Mouse (Mus musculus) liver, embryonic 13.5 days (tissue): Measurements from ENCODE around the gene Iqschfp. TPM values are rescaled to one million over a fixed set of nuclear protein-coding genes. Genes with fewer than 3 reads are reported as not detected.

Source experiments
- ATAC-seq: fragments of 200-750 bp; cut with Nextera tagmentation; 2 replicates; pipeline ENCODE4 v1.8.0; 2017; ENCODE audit warnings: low read depth, mild to moderate bottlenecking, moderate number of reproducible peaks, moderate library complexity
- DNase-seq: peaks from one replicate; pipeline ENCODE4 v3.0.0; 2022
- H3K27ac ChIP-seq: fragments of 300-500 bp; sonication (generic); 2 replicates; pipeline ENCODE4 v1.5.1; 2015; ENCODE audit warnings: moderate library complexity, mild to moderate bottlenecking, inconsistent platforms
- H3K27me3 ChIP-seq: fragments of 300-500 bp; sonication (generic); 2 replicates; pipeline ENCODE4 v1.6.1; 2015; ENCODE audit warnings: mild to moderate bottlenecking, inconsistent platforms
- H3K36me3 ChIP-seq: fragments of 300-500 bp; sonication (generic); 2 replicates; pipeline ENCODE4 v1.6.1; 2015; ENCODE audit warnings: mild to moderate bottlenecking, inconsistent platforms
- H3K4me1 ChIP-seq: fragments of 300-500 bp; sonication (generic); replicated peaks from 2 replicates; pipeline ENCODE4 v1.6.1; 2015; ENCODE audit warnings: inconsistent platforms
- H3K4me2 ChIP-seq: fragments of 300-500 bp; sonication (generic); 2 replicates; pipeline ENCODE4 v1.6.1; 2015; ENCODE audit warnings: inconsistent platforms, mild to moderate bottlenecking, moderate library complexity
- H3K4me3 ChIP-seq: fragments of 300-500 bp; sonication (generic); replicated peaks from 2 replicates; pipeline ENCODE4 v1.5.1; 2015; ENCODE audit warnings: mild to moderate bottlenecking, inconsistent platforms
- H3K9ac ChIP-seq: fragments of 300-500 bp; sonication (generic); 2 replicates; pipeline ENCODE4 v1.6.1; 2015; ENCODE audit warnings: mild to moderate bottlenecking, inconsistent platforms
- H3K9me3 ChIP-seq: fragments of 300-500 bp; sonication (generic); replicated peaks from 2 replicates; pipeline ENCODE4 v1.6.1; 2016; ENCODE audit warnings: inconsistent platforms
- WGBS: fragments of 180-500 bp; shearing (Covaris S2); methylation state at CpG from one replicate; pipeline ENCODE4 v1.1.7; 2015; ENCODE audit not compliant: insufficient replicate concordance; 5-methylcytosine and 5-hydroxymethylcytosine counted together
- polyA plus RNA-seq: library from polyadenylated mRNA; unstranded; fragments of >200 nt; fragmentation: Nextera tagmentation; extraction: Ambion mirVana; gene quantifications from 2 replicates; pipeline ENCODE4 v1.2.1, GENCODE M21; 2015

Iqschfp gene
- polyA plus RNA-seq, 1 experiment from 2014 or later, result not detected

DNA sequence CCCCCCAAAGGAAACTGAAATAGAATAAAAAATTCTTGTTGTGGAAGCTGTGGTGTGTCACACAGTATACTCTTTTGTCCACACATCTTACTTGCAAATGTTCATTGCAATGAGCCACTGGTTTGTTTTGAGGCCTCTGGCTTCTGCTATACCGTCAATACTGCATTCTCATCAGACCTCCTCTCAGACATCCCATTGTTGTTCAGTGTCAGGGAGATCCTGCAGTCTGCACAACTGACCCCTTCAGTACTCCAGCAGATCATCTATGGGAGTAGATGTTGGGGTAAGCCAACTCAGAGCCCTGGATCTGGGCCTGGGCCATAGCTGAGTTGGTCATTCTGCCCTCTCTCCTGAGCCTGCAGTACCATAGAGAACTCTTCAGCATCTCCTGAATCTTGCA is 595.6 kb downstream of the Iqschfp start:
- Histone ChIP-seq H3K9ac (no peak overlapping the region), H3K36me3 (no peaks in the 10 kb centered on the region), H3K4me3 (no peak overlapping the region), H3K4me1 (no peaks in the 10 kb centered on the region), H3K27ac (no peak overlapping the region), H3K4me2 (no peak overlapping the region), H3K27me3 (peaks cover 8% of the 10 kb centered on the region), H3K9me3 (no peaks in the 10 kb centered on the region)
- DNase-seq, result no peak
- 73% methylated on average over 1 of the region's 1 CpGs for WGBS
- no peak for ATAC-seq

DNA sequence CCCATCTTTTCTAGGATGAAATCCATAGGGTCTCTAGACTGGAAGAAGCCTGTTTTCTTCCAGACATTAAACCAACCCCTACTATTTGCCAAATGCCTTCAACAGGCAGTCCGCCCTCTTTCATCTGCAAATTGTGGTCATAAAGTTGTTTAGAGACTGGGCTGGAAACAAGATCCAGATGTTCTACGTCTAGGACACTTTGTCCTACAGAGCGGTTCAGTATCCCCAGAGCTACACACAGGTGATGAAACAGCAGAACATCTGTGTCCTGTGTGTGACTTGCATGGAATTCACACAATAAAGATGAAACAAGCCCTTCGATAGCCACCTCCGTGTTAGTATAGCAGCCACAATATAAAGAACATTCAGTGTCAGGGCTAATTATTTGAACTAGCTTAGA is 596.3 kb downstream of the Iqschfp start:
- ATAC-seq (no peak), DNase-seq (no peak)
- Histone ChIP-seq H3K27ac (no peak overlapping the region), H3K27me3 (peaks cover 15% of the 10 kb centered on the region), H3K9ac (no peak overlapping the region), H3K9me3 (no peaks in the 10 kb centered on the region), H3K4me3 (no peak overlapping the region), H3K4me2 (no peak overlapping the region), H3K36me3 (no peaks in the 10 kb centered on the region), H3K4me1 (peaks cover 5% of the 10 kb centered on the region)
- WGBS, result 68% methylated on average over 5 of the region's 5 CpGs

DNA sequence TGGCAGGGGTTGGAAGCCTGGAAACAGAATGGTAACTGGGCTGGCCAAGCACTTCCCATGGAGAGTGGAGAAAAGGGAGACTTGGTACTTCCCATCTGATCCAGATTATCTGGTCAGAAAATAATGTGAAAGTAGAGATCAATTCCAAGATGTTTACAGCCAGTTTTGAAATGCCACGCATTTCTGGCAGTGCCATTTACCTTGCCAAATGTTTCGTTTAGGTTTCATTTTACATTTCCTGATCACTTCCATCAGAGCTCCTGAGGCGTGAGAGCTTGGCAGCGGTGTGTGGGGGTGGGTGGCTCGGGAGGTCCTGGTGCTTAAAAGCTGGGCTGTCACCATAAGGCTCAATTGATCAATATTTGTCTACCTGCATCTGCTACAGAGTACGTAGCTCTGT is 599.5 kb downstream of the Iqschfp start:
- Histone ChIP-seq H3K27ac (no peak overlapping the region), H3K9ac (no peak overlapping the region), H3K4me2 (no peak overlapping the region), H3K4me3 (no peak overlapping the region), H3K27me3 (peaks cover 46% of the 10 kb centered on the region), H3K9me3 (no peaks in the 10 kb centered on the region), H3K4me1 (peaks cover 36% of the 10 kb centered on the region), H3K36me3 (no peaks in the 10 kb centered on the region)
- no peak for ATAC-seq
- no peak for DNase-seq
- WGBS, result 70% methylated on average over 6 of the region's 6 CpGs

DNA sequence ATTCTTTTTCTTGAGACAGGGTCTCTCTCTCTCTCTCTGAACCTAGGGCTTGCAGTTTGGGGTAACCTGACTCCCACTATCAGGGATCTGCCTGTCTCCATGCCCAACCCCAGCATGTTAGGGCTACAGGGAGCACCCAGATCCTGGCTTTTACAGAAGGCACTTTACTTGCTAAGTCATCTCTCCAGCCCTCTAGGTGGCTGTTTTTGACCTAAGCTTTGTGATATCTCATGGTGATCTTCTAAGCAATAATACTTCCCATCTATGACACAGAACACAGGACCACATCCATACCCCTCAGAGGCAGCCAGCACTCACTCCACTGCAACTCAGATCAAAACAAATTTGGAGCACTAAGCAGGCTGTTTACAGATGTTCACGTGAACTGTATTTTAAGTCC is 600.0 kb downstream of the Iqschfp start:
- ATAC-seq (no peak), DNase-seq (no peak)
- 61% methylated on average over 1 of the region's 1 CpGs for WGBS
- Histone ChIP-seq H3K4me3 (no peak overlapping the region), H3K9ac (no peak overlapping the region), H3K27me3 (peaks cover 52% of the 10 kb centered on the region), H3K27ac (no peak overlapping the region), H3K9me3 (no peaks in the 10 kb centered on the region), H3K4me1 (peaks cover 38% of the 10 kb centered on the region), H3K36me3 (no peaks in the 10 kb centered on the region), H3K4me2 (no peak overlapping the region)

DNA sequence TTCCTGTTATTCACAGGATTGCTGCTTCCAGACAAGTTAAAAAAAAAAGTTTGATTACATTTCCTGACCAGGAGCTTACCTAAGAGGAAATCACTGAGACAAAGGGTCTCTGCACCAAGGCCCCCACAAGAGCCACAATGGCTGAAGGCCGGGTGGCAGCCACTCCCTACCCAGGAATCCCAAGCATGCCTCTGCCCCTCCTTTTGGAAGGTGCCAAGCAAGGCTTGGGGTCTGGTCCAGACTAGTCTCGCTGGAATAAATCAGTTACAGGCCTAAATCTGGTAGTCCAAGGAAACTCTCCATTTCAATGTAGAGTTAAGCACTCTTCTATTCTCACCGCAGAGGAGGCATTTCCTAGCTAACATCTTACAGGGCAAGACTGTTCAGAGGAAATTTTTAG is 600.5 kb downstream of the Iqschfp start:
- no peaks in the 10 kb centered on the region for H3K9me3 ChIP-seq
- H3K36me3 ChIP-seq, result no peaks in the 10 kb centered on the region
- ATAC-seq (no peak), DNase-seq (no peak)
- H3K4me1 ChIP-seq, result peaks cover 38% of the 10 kb centered on the region
- peak overlapping the region; percentile 94; the same call in 1 of the 2 replicates for H3K4me2 ChIP-seq
- no peak overlapping the region for H3K9ac ChIP-seq
- H3K4me3 ChIP-seq, result no peak overlapping the region
- no peak overlapping the region for H3K27ac ChIP-seq
- peaks cover 55% of the 10 kb centered on the region for H3K27me3 ChIP-seq
- WGBS, result 51% methylated on average over 3 of the region's 3 CpGs

DNA sequence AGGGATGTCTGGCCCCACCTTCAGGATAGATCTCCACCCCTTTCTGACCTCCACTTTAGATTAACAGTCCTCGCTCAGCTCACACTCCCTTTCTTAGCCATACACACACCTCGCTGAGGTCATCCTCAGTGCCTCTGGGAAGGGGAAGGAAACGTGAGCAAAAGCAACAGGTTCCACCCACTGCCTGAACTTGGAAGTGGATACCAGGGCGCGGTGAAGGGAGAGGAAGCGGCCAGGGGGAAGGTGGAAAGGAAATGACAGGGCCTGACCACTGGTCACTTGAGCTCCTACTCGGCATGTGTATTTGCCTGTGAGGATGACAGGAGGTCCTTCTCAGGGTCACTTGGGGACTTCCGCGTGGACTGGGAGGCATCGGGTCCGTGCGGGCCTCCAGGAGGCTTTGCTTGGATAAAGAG is 601.1 kb downstream of the Iqschfp start:
- DNase-seq (no peak), ATAC-seq (peak; percentile 39)
- Histone ChIP-seq H3K4me2 (peak overlapping the region; percentile 94), H3K27me3 (peaks cover 57% of the 10 kb centered on the region), H3K9me3 (no peaks in the 10 kb centered on the region), H3K27ac (peak overlapping the region; percentile 63), H3K4me3 (peak overlapping the region; percentile 69), H3K36me3 (no peaks in the 10 kb centered on the region), H3K9ac (peak overlapping the region; percentile 64), H3K4me1 (peaks cover 38% of the 10 kb centered on the region)
- under 1% methylated on average over 12 of the region's 12 CpGs for WGBS

DNA sequence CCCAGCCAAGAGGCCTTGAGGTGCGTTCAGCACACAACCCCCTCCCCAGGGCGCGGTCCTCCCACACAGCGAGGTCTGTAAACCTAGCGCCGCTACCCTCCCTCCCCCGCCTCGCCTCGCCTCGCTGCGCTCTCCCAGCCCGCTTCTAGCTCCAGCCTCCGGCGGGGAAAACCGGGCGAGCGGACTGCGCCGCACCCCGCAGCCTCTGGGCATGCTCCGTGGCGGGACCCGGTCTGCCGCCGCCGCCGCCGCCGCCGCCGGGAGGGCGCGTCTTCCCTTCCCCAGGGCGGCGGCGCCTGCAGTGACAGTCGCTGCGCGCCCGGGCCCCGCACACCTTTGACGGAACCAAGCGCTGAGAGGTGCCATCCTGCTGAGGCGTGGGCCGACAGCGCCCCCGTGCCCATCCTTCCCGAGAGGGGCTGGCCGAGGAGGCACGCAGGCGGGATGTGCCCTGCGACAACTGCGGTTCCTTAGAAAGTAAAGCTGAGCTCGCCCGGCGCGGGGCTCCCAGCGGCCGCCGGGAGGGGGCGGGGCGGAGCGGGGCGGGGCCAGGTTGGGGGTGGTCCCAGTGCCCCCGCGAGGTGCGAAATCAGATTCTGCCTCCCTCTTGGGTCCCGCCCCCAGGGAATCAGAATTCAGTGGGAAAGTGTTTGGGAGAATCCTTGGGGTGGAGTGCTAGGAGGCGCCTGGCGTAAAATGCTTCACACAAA is 601.7 kb downstream of the Iqschfp start:
- Histone ChIP-seq H3K4me1 (peaks cover 38% of the 10 kb centered on the region), H3K36me3 (no peaks in the 10 kb centered on the region), H3K4me3 (peak overlapping the region; percentile 69), H3K4me2 (peak overlapping the region; percentile 94), H3K27ac (peak overlapping the region; percentile 63), H3K9ac (peak overlapping the region; percentile 64), H3K27me3 (peaks cover 57% of the 10 kb centered on the region), H3K9me3 (no peaks in the 10 kb centered on the region)
- ATAC-seq, result peak; percentile 70
- WGBS, result under 1% methylated on average over 67 of the region's 70 CpGs
- peak; percentile 31 for DNase-seq

DNA sequence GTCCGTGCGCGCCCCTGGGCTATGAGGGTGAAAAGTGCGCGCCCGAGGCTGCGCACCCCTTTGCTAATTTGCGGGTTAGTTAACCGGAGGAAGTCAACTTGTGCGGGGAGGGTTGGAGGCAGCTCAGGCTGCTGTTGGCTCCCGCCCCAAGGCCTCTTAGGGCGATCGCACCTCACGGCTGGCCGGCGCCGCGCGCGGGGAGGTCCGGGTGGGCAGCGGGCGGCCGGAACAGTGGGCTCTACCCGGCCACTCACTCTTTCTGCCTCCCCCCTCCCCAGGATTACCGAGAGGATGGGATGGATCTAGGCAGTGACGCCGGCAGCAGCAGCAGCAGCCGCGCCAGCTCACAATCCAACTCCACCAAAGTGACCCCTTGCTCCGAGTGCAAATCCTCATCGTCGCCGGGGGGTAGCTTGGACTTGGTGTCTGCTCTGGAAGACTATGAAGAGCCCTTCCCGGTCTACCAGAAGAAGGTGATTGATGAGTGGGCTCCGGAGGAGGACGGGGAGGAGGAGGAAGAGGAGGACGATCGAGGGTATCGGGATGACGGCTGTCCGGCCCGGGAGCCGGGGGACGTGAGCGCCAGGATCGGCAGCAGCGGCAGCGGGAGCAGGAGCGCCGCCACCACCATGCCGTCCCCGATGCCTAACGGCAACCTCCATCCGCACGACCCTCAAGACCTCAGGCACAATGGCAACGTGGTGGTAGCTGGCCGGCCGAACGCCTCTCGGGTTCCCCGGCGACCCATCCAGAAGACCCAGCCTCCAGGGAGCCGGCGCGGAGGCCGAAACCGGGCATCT is 602.5 kb downstream of the Iqschfp start:
- DNase-seq (no peak), ATAC-seq (no peak)
- no peaks in the 10 kb centered on the region for H3K9me3 ChIP-seq
- H3K4me2 ChIP-seq, result peak overlapping the region; percentile 94
- no peak overlapping the region for H3K27ac ChIP-seq
- peak overlapping the region; percentile 64 for H3K9ac ChIP-seq
- H3K36me3 ChIP-seq, result no peaks in the 10 kb centered on the region
- peaks cover 57% of the 10 kb centered on the region for H3K27me3 ChIP-seq
- H3K4me1 ChIP-seq, result peaks cover 45% of the 10 kb centered on the region
- H3K4me3 ChIP-seq, result peak overlapping the region; percentile 69
- under 1% methylated on average over 67 of the region's 68 CpGs for WGBS

DNA sequence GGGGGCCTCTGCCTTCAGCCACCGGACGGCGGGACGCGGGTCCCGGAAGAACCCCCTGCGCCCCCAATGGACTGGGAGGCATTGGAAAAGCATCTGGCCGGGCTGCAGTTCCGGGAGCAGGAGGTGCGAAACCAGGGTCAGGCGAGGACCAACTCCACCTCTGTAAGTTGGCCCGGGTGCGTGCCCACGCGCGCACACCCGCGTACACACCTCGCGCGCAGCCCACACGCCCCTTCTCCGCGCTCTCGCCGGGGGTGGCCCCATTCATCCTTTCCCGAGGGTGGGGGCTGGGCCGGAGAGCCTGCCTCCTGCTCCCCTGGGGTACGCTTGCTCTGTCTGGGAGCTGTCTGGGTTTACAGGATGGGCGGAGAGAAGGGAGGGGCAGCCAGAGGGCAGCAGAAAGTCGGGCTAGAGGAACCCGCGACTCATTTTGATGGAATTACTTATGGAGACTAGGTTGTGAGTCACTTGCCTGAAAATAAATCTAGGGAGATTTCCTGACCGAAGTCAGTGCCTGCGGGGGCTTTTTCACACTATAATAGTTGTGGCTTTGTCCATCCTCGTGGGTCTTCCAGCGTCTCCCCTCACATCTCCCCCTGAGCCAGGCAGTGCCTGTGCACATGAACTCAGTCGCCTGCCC is 603.2 kb downstream of the Iqschfp start:
- no peak overlapping the region for H3K27ac ChIP-seq
- H3K4me3 ChIP-seq, result peak overlapping the region; percentile 69
- H3K27me3 ChIP-seq, result peaks cover 57% of the 10 kb centered on the region
- peak overlapping the region; percentile 64 for H3K9ac ChIP-seq
- 1% methylated on average over 38 of the region's 38 CpGs for WGBS
- peaks cover 50% of the 10 kb centered on the region for H3K4me1 ChIP-seq
- ATAC-seq (0 out of 2 replicates have a peak, but pooled peaks have one; percentile 16), DNase-seq (no peak)
- no peaks in the 10 kb centered on the region for H3K9me3 ChIP-seq
- H3K4me2 ChIP-seq, result peak overlapping the region; percentile 94
- no peaks in the 10 kb centered on the region for H3K36me3 ChIP-seq

DNA sequence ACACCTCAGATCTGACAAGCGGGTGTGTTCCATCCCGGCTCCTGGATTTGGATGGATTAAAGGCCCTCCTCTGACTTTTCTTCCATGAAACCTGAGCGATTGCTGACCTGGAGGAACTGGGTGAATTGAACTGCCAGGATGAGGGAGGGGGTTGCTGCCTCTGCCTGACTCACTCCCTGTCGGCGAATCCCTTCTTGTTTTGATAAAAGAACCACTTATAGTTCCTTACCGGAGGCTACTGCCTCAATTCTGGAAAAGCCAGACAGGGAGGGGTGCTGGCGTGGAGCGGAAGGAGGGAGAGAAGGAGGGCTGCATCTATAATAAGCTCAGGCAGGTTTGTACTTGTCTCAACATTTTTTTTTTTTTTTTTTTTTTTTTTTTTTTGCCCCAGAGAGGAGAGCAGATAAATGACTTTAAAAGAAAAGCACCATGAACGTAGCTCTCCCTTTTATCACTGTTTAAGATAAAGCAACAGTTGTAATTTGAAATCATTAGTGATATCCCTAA is 603.8 kb downstream of the Iqschfp start:
- H3K27ac ChIP-seq, result no peak overlapping the region
- no peak overlapping the region for H3K9ac ChIP-seq
- H3K4me2 ChIP-seq, result peak overlapping the region; percentile 94
- DNase-seq, result no peak
- 5% methylated on average over 9 of the region's 9 CpGs for WGBS
- ATAC-seq, result no peak
- H3K4me1 ChIP-seq, result peaks cover 56% of the 10 kb centered on the region
- no peaks in the 10 kb centered on the region for H3K9me3 ChIP-seq
- no peaks in the 10 kb centered on the region for H3K36me3 ChIP-seq
- peak overlapping the region; percentile 69 for H3K4me3 ChIP-seq
- peaks cover 57% of the 10 kb centered on the region for H3K27me3 ChIP-seq

DNA sequence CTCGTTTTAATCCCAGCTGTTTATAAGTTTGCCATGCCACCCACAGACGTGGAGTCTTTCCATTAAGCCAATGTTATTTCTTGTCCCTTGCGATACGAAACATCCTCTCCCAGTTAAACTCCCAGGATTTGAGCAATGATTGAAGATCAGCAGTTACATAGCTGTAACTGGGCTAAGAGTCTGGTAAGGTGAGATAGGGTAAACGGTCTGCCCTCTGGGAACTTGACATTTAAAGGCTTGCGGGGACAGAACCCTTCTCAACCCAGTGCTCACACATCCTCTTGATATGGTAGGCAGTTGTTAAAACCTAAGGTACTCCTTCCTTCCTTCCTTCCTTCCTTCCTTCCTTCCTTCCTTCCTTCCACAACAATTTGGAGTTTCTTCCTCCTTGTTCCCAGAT is 604.5 kb downstream of the Iqschfp start:
- Histone ChIP-seq H3K9ac (no peak overlapping the region), H3K27me3 (peaks cover 57% of the 10 kb centered on the region), H3K27ac (no peak overlapping the region), H3K4me1 (peaks cover 57% of the 10 kb centered on the region), H3K4me3 (no peak overlapping the region), H3K4me2 (no peak overlapping the region; the same call in 1 of the 2 replicates), H3K36me3 (no peaks in the 10 kb centered on the region), H3K9me3 (no peaks in the 10 kb centered on the region)
- ATAC-seq (no peak), DNase-seq (no peak)
- 23% methylated on average over 6 of the region's 6 CpGs for WGBS
